Mouse (Mus musculus) thymus, postnatal 14 days (tissue): ENCODE data around the gene Pigf.
"Not testable (repeated sequence)": the region's sequence is repeated elsewhere in the genome, so short reads cannot be mapped to it uniquely, and the experiment has no call there.

Source experiments
- DNase-seq: peaks from one replicate; pipeline ENCODE4 v3.0.0; 2021

Pigf gene

GRCm38 (mm10) chr17:87025269-87025949, at the start of gene Pigf, which contains the start of gene Cript:
Pigf (minus strand) TSS chr17:87025406.
Cript (plus strand) TSS chr17:87025550.
- peak; percentile 99 for DNase-seq

- no peak for DNase-seq
These were observed 48.3 kb upstream of the Pigf start for GRCm38 (mm10) chr17:87073470-87073869.

- DNase-seq = no peak
These were observed 47.7 kb upstream of the Pigf start for GRCm38 (mm10) chr17:87072766-87073440.

- not testable (repeated sequence) for DNase-seq
These were observed 47.0 kb upstream of the Pigf start for GRCm38 (mm10) chr17:87072183-87072582.

GRCm38 (mm10) chr17:87068997-87069396, 43.8 kb upstream of the Pigf start:
- DNase-seq = no peak

- peak; percentile 42 for DNase-seq
These were observed 38.8 kb upstream of the Pigf start for GRCm38 (mm10) chr17:87063969-87064368.

GRCm38 (mm10) chr17:87063461-87063860, 38.3 kb upstream of the Pigf start:
- no peak for DNase-seq

- DNase-seq = no peak
These were observed 37.4 kb upstream of the Pigf start for GRCm38 (mm10) chr17:87062639-87063038.

- no peak for DNase-seq
These were observed 32.5 kb upstream of the Pigf start for GRCm38 (mm10) chr17:87057486-87058266.

- DNase-seq = no peak
These were observed 31.6 kb upstream of the Pigf start for GRCm38 (mm10) chr17:87056761-87057160.

GRCm38 (mm10) chr17:87055663-87056062, 30.5 kb upstream of the Pigf start:
- DNase-seq = no peak

- DNase-seq = no peak
These were observed 29.8 kb upstream of the Pigf start for GRCm38 (mm10) chr17:87055051-87055459.

- DNase-seq = no peak
These were observed 28.7 kb upstream of the Pigf start for GRCm38 (mm10) chr17:87053921-87054320.

- DNase-seq = no peak
These were observed 27.2 kb upstream of the Pigf start for GRCm38 (mm10) chr17:87052432-87052831.

GRCm38 (mm10) chr17:87051652-87052051, 26.4 kb upstream of the Pigf start:
- no peak for DNase-seq

- DNase-seq = no peak
These were observed 25.4 kb upstream of the Pigf start for GRCm38 (mm10) chr17:87050469-87051175.

- DNase-seq = no peak
These were observed 24.5 kb upstream of the Pigf start for GRCm38 (mm10) chr17:87049696-87050095.

- no peak for DNase-seq
These were observed 19.6 kb upstream of the Pigf start for GRCm38 (mm10) chr17:87044796-87045195.

- peak; percentile 89 for DNase-seq
These were observed 19.2 kb upstream of the Pigf start for GRCm38 (mm10) chr17:87044364-87044763.

GRCm38 (mm10) chr17:87041739-87042138, 16.5 kb upstream of the Pigf start:
- DNase-seq = no peak

GRCm38 (mm10) chr17:87038496-87038895, 13.3 kb upstream of the Pigf start:
- DNase-seq = no peak

GRCm38 (mm10) chr17:87036141-87037073, 11.2 kb upstream of the Pigf start:
- DNase-seq = peak; percentile 41
